Mouse (Mus musculus): ENCODE data around the gene Prr30. TPM values are rescaled to one million over a fixed set of nuclear protein-coding genes. Genes with fewer than 3 reads are reported as not detected.
"Not testable (repeated sequence)": the region's sequence is repeated elsewhere in the genome, so short reads cannot be mapped to it uniquely, and the experiment has no call there.

Gene Prr30
- not detected for total RNA-seq (2022)

GRCm38 (mm10) chr14:101200230-101200629 is at the start of gene Prr30:
Prr30 (minus strand) TSS chr14:101200330.
- no peak for DNase-seq (ENCODE audit: low spot score in 2 of 2)

- no peak for DNase-seq (ENCODE audit: low spot score in 2 of 2)
Measured at GRCm38 (mm10) chr14:101246793-101247192, 46.7 kb upstream of the Prr30 start.

GRCm38 (mm10) chr14:101245706-101246105 is 45.6 kb upstream of the Prr30 start:
- no peak for DNase-seq (ENCODE audit: low spot score in 2 of 2)

- not testable (repeated sequence) for DNase-seq (ENCODE audit: low spot score in 2 of 2)
Measured at GRCm38 (mm10) chr14:101244441-101244840, 44.3 kb upstream of the Prr30 start.

GRCm38 (mm10) chr14:101237965-101238364 is 37.8 kb upstream of the Prr30 start:
- no peak for DNase-seq (ENCODE audit: low spot score in 2 of 2)

- no peak for DNase-seq (ENCODE audit: low spot score in 2 of 2)
Measured at GRCm38 (mm10) chr14:101229068-101229467, 28.9 kb upstream of the Prr30 start.

- no peak for DNase-seq (ENCODE audit: low spot score in 2 of 2)
Measured at GRCm38 (mm10) chr14:101222319-101222718, 22.2 kb upstream of the Prr30 start.

GRCm38 (mm10) chr14:101172258-101172657 is 27.9 kb downstream of the Prr30 start:
- no peak for DNase-seq (ENCODE audit: low spot score in 2 of 2)

Measured in gastrocnemius, adult 8-10 months (tissue).